Mouse (Mus musculus) CD4-positive naive resting alpha-beta T cell, adult 57 days (primary cell): ENCODE measurements around the gene Tmem161b. TPM values are rescaled to one million over a fixed set of nuclear protein-coding genes. Genes with fewer than 3 reads are reported as not detected.

Source experiments
- total RNA-seq: library from RNA; stranded (reverse); gene quantifications from one replicate; pipeline ENCODE4 v1.2.4, GENCODE M21; 2023

Gene Tmem161b
- total RNA-seq: 32.0 TPM

GRCm38 (mm10) chr13:84221820-84222681 lies at the start of gene Tmem161b:
Gene Tmem161b (plus strand): TSS chr13:84222296.

